14 mouse cellular contexts compared by ENCODE assay signal in genomic region chr19:53318143-53319132, GRCm38 (mm10). TPM values are rescaled to one million over a fixed set of nuclear protein-coding genes. Genes with fewer than 3 reads are reported as not detected.
A peak's percentile ranks its signal among the peaks of the same experiment; 100 is the strongest.
DNase-seq lines count a peak whose midpoint lies in the region; ATAC-seq lines count a peak whose summit lies in the region.
"Had no signal": no experiment of that assay in that cellular context is flagged by ENCODE, and none has a peak within 500 bp of the region (broad histone marks: within the 10 kb centered on the region; RNA-seq: fewer than 3 reads in every experiment).

No protein-coding gene starts in this region.

- no peaks in the 10 kb centered on the region for H3K27me3 ChIP-seq in hindbrain, embryonic 12.5 days
- no peaks in the 10 kb centered on the region for H3K27me3 ChIP-seq in hindbrain, embryonic 11.5 days (ENCODE audit: control insufficient read depth, insufficient read depth, low read length)
- no peaks in the 10 kb centered on the region for H3K27me3 ChIP-seq in megakaryocyte, embryonic 14.5 days (replicated peaks)
- no peaks in the 10 kb centered on the region for H3K27me3 ChIP-seq in neural tube, embryonic 15.5 days (replicated peaks)
- H3K27me3 ChIP-seq: midbrain, embryonic 13.5 days; Patski had no signal

- H3K27ac ChIP-seq in hindbrain, embryonic 12.5 days, result 0 out of 2 replicates have a peak overlapping the region, but pooled peaks have one; percentile 7
- no peak overlapping the region for H3K27ac ChIP-seq in hindbrain, embryonic 11.5 days (ENCODE audit: low read depth, low read length)
- H3K27ac ChIP-seq in brown adipose tissue, adult 24 weeks (replicated peaks; ENCODE audit: low read depth, low read length), result peak overlapping the region; percentile 23
- H3K27ac ChIP-seq in neural tube, embryonic 15.5 days (replicated peaks), result no peak overlapping the region; the same call in 1 of the 2 replicates
- H3K27ac ChIP-seq: midbrain, embryonic 13.5 days had no signal

- no peak for ATAC-seq in hindbrain, embryonic 12.5 days (ENCODE audit: low FRiP score)
- no peak for ATAC-seq in hindbrain, embryonic 11.5 days (ENCODE audit: low FRiP score)
- no peak for ATAC-seq in neural tube, embryonic 15.5 days (ENCODE audit: low FRiP score)
- ATAC-seq: midbrain, embryonic 13.5 days; Patski had no signal

- H3K4me3 ChIP-seq in hindbrain, embryonic 12.5 days, result no peak overlapping the region
- H3K4me3 ChIP-seq in hindbrain, embryonic 11.5 days (ENCODE audit: low read depth, low read length), result no peak overlapping the region
- no peak overlapping the region for H3K4me3 ChIP-seq in brown adipose tissue, adult 24 weeks (ENCODE audit: insufficient read depth, low read depth, low read length)
- peak overlapping the region; percentile 86 for H3K4me3 ChIP-seq in megakaryocyte, embryonic 14.5 days (replicated peaks)
- no peak overlapping the region for H3K4me3 ChIP-seq in neural tube, embryonic 15.5 days (replicated peaks)
- H3K4me3 ChIP-seq: midbrain, embryonic 13.5 days had no signal

- peaks cover 45% of the 10 kb centered on the region for H3K4me1 ChIP-seq in hindbrain, embryonic 12.5 days
- H3K4me1 ChIP-seq in hindbrain, embryonic 11.5 days (replicated peaks; ENCODE audit: control insufficient read depth, insufficient read depth, low read length), result 0 out of 2 replicates have a peak, but pooled peaks cover 2% of the 10 kb centered on the region
- H3K4me1 ChIP-seq in brown adipose tissue, adult 24 weeks (ENCODE audit: control insufficient read depth, insufficient read depth, insufficient read length, low read length), result peaks cover 13% of the 10 kb centered on the region
- H3K4me1 ChIP-seq in megakaryocyte, embryonic 14.5 days, result peaks cover 83% of the 10 kb centered on the region
- peaks cover 53% of the 10 kb centered on the region for H3K4me1 ChIP-seq in neural tube, embryonic 15.5 days

- H3K9ac ChIP-seq in hindbrain, embryonic 12.5 days, result no peak overlapping the region
- no peak overlapping the region for H3K9ac ChIP-seq in hindbrain, embryonic 11.5 days (ENCODE audit: low read depth, low read length)
- no peak overlapping the region for H3K9ac ChIP-seq in neural tube, embryonic 15.5 days (replicated peaks)
- H3K9ac ChIP-seq: midbrain, embryonic 13.5 days had no signal

- WGBS in hindbrain, embryonic 12.5 days, result 81% methylated on average over 16 of the region's 16 CpGs
- WGBS in hindbrain, embryonic 11.5 days, result 83% methylated on average over 16 of the region's 16 CpGs
- 83% methylated on average over 16 of the region's 16 CpGs for WGBS in neural tube, embryonic 15.5 days

- H3K36me3 ChIP-seq in hindbrain, embryonic 12.5 days, result no peaks in the 10 kb centered on the region
- no peaks in the 10 kb centered on the region for H3K36me3 ChIP-seq in hindbrain, embryonic 11.5 days (ENCODE audit: control insufficient read depth, insufficient read depth, low read length)
- H3K36me3 ChIP-seq in megakaryocyte, embryonic 14.5 days (replicated peaks; ENCODE audit: low read length), result peaks cover 52% of the 10 kb centered on the region
- H3K36me3 ChIP-seq in neural tube, embryonic 15.5 days, result no peaks in the 10 kb centered on the region
- H3K36me3 ChIP-seq: midbrain, embryonic 13.5 days had no signal

- no peak overlapping the region for H3K4me2 ChIP-seq in hindbrain, embryonic 12.5 days (replicated peaks)
- no peak overlapping the region for H3K4me2 ChIP-seq in hindbrain, embryonic 11.5 days (replicated peaks; ENCODE audit: low read depth, low read length)
- H3K4me2 ChIP-seq in neural tube, embryonic 15.5 days, result no peak overlapping the region
- H3K4me2 ChIP-seq: midbrain, embryonic 13.5 days had no signal

- DNase-seq in hindbrain, embryonic 11.5 days (ENCODE audit: low spot score), result no peak
- DNase-seq in CD4-positive helper T cell, adult 2 months (ENCODE audit: low read depth, low spot score), result peak; percentile 31
- no peak for DNase-seq in adrenal gland, postnatal 14 days
- DNase-seq: kidney, adult 2 months; retina, postnatal 1 day; thymus, postnatal 25 days had no signal

- H3K9me3 ChIP-seq in hindbrain, embryonic 12.5 days (replicated peaks), result no peaks in the 10 kb centered on the region
- no peaks in the 10 kb centered on the region for H3K9me3 ChIP-seq in hindbrain, embryonic 11.5 days (ENCODE audit: control insufficient read depth, low read length)
- H3K9me3 ChIP-seq in megakaryocyte, embryonic 14.5 days, result no peaks in the 10 kb centered on the region
- H3K9me3 ChIP-seq in neural tube, embryonic 15.5 days (replicated peaks), result no peaks in the 10 kb centered on the region
- H3K9me3 ChIP-seq: midbrain, embryonic 13.5 days had no signal

RNA-seq across cellular contexts. Expression of gene Mxi1, which starts 8.1 kb away (rescaled TPM):
- polyA plus RNA-seq in hindbrain, embryonic 12.5 days (2016; fragmentation: Nextera tagmentation; extraction: Ambion mirVana), result 76.2 and 78.4 TPM in 2 replicates
- polyA plus RNA-seq in hindbrain, embryonic 11.5 days (2014; fragmentation: Nextera tagmentation; extraction: Ambion mirVana), result 59.6 and 73.7 TPM in 2 replicates
- polyA plus RNA-seq in brown adipose tissue, adult 24 weeks (2012; ENCODE audit: insufficient read depth, insufficient read length, missing spikeins), result 20.9 and 37.2 TPM in 2 replicates
- 32.9 and 41.2 TPM in 2 replicates for polyA plus RNA-seq in megakaryocyte, embryonic 14.5 days (2012; ENCODE audit: insufficient read depth, low replicate concordance)
- total RNA-seq in adrenal gland, postnatal 14 days (2021), result 27.3 and 31.0 TPM in 2 replicates
- 40.0 and 40.8 TPM in 2 replicates for polyA plus RNA-seq in neural tube, embryonic 15.5 days (2015; fragmentation: Nextera tagmentation; extraction: Ambion mirVana)

RNA-seq across cellular contexts. Expression of gene Gm10197, which starts 53.1 kb away (rescaled TPM):
- not detected in 2 replicates for polyA plus RNA-seq in hindbrain, embryonic 12.5 days (2016; fragmentation: Nextera tagmentation; extraction: Ambion mirVana)
- not detected in 2 replicates for polyA plus RNA-seq in hindbrain, embryonic 11.5 days (2014; fragmentation: Nextera tagmentation; extraction: Ambion mirVana)
- polyA plus RNA-seq in brown adipose tissue, adult 24 weeks (2012; ENCODE audit: insufficient read depth, insufficient read length, missing spikeins), result not detected in 2 replicates
- not detected in 2 replicates for polyA plus RNA-seq in megakaryocyte, embryonic 14.5 days (2012; ENCODE audit: insufficient read depth, low replicate concordance)
- total RNA-seq in adrenal gland, postnatal 14 days (2021), result not detected in 2 replicates
- polyA plus RNA-seq in neural tube, embryonic 15.5 days (2015; fragmentation: Nextera tagmentation; extraction: Ambion mirVana), result not detected in 2 replicates
- total RNA-seq: adrenal gland, postnatal 4 days; left cerebral cortex, adult 8-10 months had no signal
- polyA plus RNA-seq: kidney, adult 2 months; midbrain, embryonic 13.5 days had no signal

Comparison
In these comparisons a context has a peak if more than half of its experiments do, and no peak if none do; other contexts are left out.
1. H3K27ac ChIP-seq: peak in hindbrain, embryonic 12.5 days (single experiment) and brown adipose tissue, adult 24 weeks (single experiment); none in hindbrain, embryonic 11.5 days (single experiment) and neural tube, embryonic 15.5 days (single experiment).